ENCODE assay signal across 8 mouse cellular contexts in genomic region chr10:93160807-93161510, GRCm38 (mm10). TPM values are rescaled to one million over a fixed set of nuclear protein-coding genes. Genes with fewer than 3 reads are reported as not detected.
DNase-seq lines count a peak whose midpoint lies in the region; ATAC-seq and TF ChIP-seq lines count a peak whose summit lies in the region.

Cdk17 (plus strand) TSS chr10:93160875.

- WGBS in embryonic facial prominence, embryonic 10.5 days = under 1% methylated on average over 97 of the region's 97 CpGs
- under 1% methylated on average over 88 of the region's 97 CpGs for WGBS in intestine, postnatal 0 days
- under 1% methylated on average over 84 of the region's 97 CpGs for WGBS in limb, embryonic 11.5 days
- under 1% methylated on average over 82 of the region's 97 CpGs for WGBS in midbrain, embryonic 13.5 days

- peaks cover 42% of the 10 kb centered on the region for H3K4me1 ChIP-seq in embryonic facial prominence, embryonic 10.5 days
- no peaks in the 10 kb centered on the region for H3K4me1 ChIP-seq in intestine, postnatal 0 days (replicated peaks; ENCODE audit: control insufficient read depth, insufficient read depth, low read length)
- 0 out of 2 replicates have a peak, but pooled peaks cover 3% of the 10 kb centered on the region for H3K4me1 ChIP-seq in limb, embryonic 11.5 days (ENCODE audit: control insufficient read depth, insufficient read depth, low read length)
- peaks cover 30% of the 10 kb centered on the region for H3K4me1 ChIP-seq in midbrain, embryonic 13.5 days (replicated peaks)

- H3K4me3 ChIP-seq in embryonic facial prominence, embryonic 10.5 days = peak within 1 kb of the TSS; percentile 98
- H3K4me3 ChIP-seq in intestine, postnatal 0 days (ENCODE audit: low read depth, low read length) = peak within 1 kb of the TSS; percentile 95
- peak within 1 kb of the TSS; percentile 96 for H3K4me3 ChIP-seq in limb, embryonic 11.5 days (ENCODE audit: low read depth, low read length)
- H3K4me3 ChIP-seq in midbrain, embryonic 13.5 days (replicated peaks) = peak within 1 kb of the TSS; percentile 97

- H3K4me2 ChIP-seq in intestine, postnatal 0 days (replicated peaks; ENCODE audit: low read depth) = peak within 1 kb of the TSS; percentile 95
- H3K4me2 ChIP-seq in limb, embryonic 11.5 days (ENCODE audit: low read depth, severe bottlenecking) = peak within 1 kb of the TSS; percentile 76
- peak within 1 kb of the TSS; percentile 75 for H3K4me2 ChIP-seq in midbrain, embryonic 13.5 days (replicated peaks)

- TF ChIP-seq CTCF in intestine, postnatal 0 days (IDR thresholded peaks at IDR 0.05; ENCODE audit: low read depth) = no peak

- peak within 1 kb of the TSS; percentile 95 for H3K9ac ChIP-seq in intestine, postnatal 0 days (ENCODE audit: low read depth, low read length)
- peak within 1 kb of the TSS; percentile 97 for H3K9ac ChIP-seq in limb, embryonic 11.5 days (ENCODE audit: low read length)
- H3K9ac ChIP-seq in midbrain, embryonic 13.5 days (replicated peaks) = peak within 1 kb of the TSS; percentile 99

- H3K27ac ChIP-seq in embryonic facial prominence, embryonic 10.5 days (replicated peaks) = peak within 1 kb of the TSS; percentile 99
- peak within 1 kb of the TSS; percentile 97 for H3K27ac ChIP-seq in intestine, postnatal 0 days (ENCODE audit: low read depth, low read length)
- H3K27ac ChIP-seq in limb, embryonic 11.5 days (replicated peaks; ENCODE audit: low read depth, low read length) = peak within 1 kb of the TSS; percentile 97
- H3K27ac ChIP-seq in midbrain, embryonic 13.5 days = peak within 1 kb of the TSS; percentile 100

- no peaks in the 10 kb centered on the region for H3K9me3 ChIP-seq in embryonic facial prominence, embryonic 10.5 days
- H3K9me3 ChIP-seq in intestine, postnatal 0 days (ENCODE audit: control insufficient read depth) = no peaks in the 10 kb centered on the region
- H3K9me3 ChIP-seq in limb, embryonic 11.5 days (ENCODE audit: control insufficient read depth, low read length) = no peaks in the 10 kb centered on the region
- H3K9me3 ChIP-seq in midbrain, embryonic 13.5 days = no peaks in the 10 kb centered on the region

- H3K36me3 ChIP-seq in embryonic facial prominence, embryonic 10.5 days (replicated peaks) = no peaks in the 10 kb centered on the region
- H3K36me3 ChIP-seq in intestine, postnatal 0 days (ENCODE audit: control insufficient read depth, insufficient read depth) = no peaks in the 10 kb centered on the region
- no peaks in the 10 kb centered on the region for H3K36me3 ChIP-seq in limb, embryonic 11.5 days (ENCODE audit: control insufficient read depth, insufficient read depth, low read length)
- no peaks in the 10 kb centered on the region for H3K36me3 ChIP-seq in midbrain, embryonic 13.5 days

- DNase-seq in adrenal gland, adult 8-10 months = peak; percentile 47
- peak; percentile 80 for DNase-seq in embryonic facial prominence, embryonic 10.5 days (ENCODE audit: low spot score)
- DNase-seq in gonadal fat pad, adult 2 months (ENCODE audit: low read depth) = no peak
- peak; percentile 75 for DNase-seq in limb, embryonic 11.5 days (ENCODE audit: low spot score)
- DNase-seq in spleen, adult 18-20 months = peak; percentile 79 to 80
- DNase-seq in c-Kit-positive CD71-positive TER-119-positive erythroid progenitor cells, embryonic 14.5 days (ENCODE audit: low spot score) = no peak

- no peaks in the 10 kb centered on the region for H3K27me3 ChIP-seq in embryonic facial prominence, embryonic 10.5 days (replicated peaks; ENCODE audit: low read depth, poor library complexity, severe bottlenecking)
- no peaks in the 10 kb centered on the region for H3K27me3 ChIP-seq in intestine, postnatal 0 days (replicated peaks; ENCODE audit: control insufficient read depth, insufficient read depth, low read length)
- no peaks in the 10 kb centered on the region for H3K27me3 ChIP-seq in limb, embryonic 11.5 days (ENCODE audit: control insufficient read depth, insufficient read depth, low read length)
- no peaks in the 10 kb centered on the region for H3K27me3 ChIP-seq in midbrain, embryonic 13.5 days

- ATAC-seq in intestine, postnatal 0 days = peak; percentile 75
- peak; percentile 82 for ATAC-seq in limb, embryonic 11.5 days (ENCODE audit: insufficient number of reproducible peaks, low FRiP score, low TSS enrichment, low read depth)
- peak; percentile 88 for ATAC-seq in midbrain, embryonic 13.5 days

RNA-seq across cellular contexts. Expression of gene Cdk17, which starts in this region (rescaled TPM):
- 10 to 100 TPM; 24.6 to 30.2 (median 28.1) TPM for total RNA-seq in adrenal gland, adult 8-10 months (2022)
- 18.1 and 19.0 TPM in 2 replicates for polyA plus RNA-seq in embryonic facial prominence, embryonic 10.5 days (2016; fragmentation: Nextera tagmentation; extraction: Ambion mirVana)
- polyA plus RNA-seq in gonadal fat pad, adult 2 months (2012; rRNA removed) = 12.1 and 12.6 TPM in 2 replicates
- polyA plus RNA-seq in intestine, postnatal 0 days (2015; fragmentation: Nextera tagmentation; extraction: Ambion mirVana) = 8.2 and 8.9 TPM in 2 replicates
- polyA plus RNA-seq in limb, embryonic 11.5 days (2014; fragmentation: Nextera tagmentation; extraction: Ambion mirVana) = 19.2 and 24.7 TPM in 2 replicates
- polyA plus RNA-seq in midbrain, embryonic 13.5 days (2015; fragmentation: Nextera tagmentation; extraction: Ambion mirVana) = 40.7 and 46.3 TPM in 2 replicates

Comparison
In these comparisons a context has a peak if more than half of its experiments do, and no peak if none do; other contexts are left out.
1. DNase-seq: peak in adrenal gland, adult 8-10 months (single experiment), embryonic facial prominence, embryonic 10.5 days (single experiment), limb, embryonic 11.5 days (single experiment) and spleen, adult 18-20 months (2 of 2); none in gonadal fat pad, adult 2 months (single experiment) and c-Kit-positive CD71-positive TER-119-positive erythroid progenitor cells, embryonic 14.5 days (single experiment).
2. Peak in every context shown above with its lines, with median percentiles within 50 percentile points of each other: H3K27ac ChIP-seq, H3K4me3 ChIP-seq, ATAC-seq, H3K4me2 ChIP-seq and H3K9ac ChIP-seq.